Mouse (Mus musculus) stomach, postnatal 0 days (tissue): ENCODE data around the gene Cfap206. TPM values are rescaled to one million over a fixed set of nuclear protein-coding genes. Genes with fewer than 3 reads are reported as not detected.
"Not testable (repeated sequence)": the region's sequence is repeated elsewhere in the genome, so short reads cannot be mapped to it uniquely, and the experiment has no call there.

ENCODE experiments used
- ATAC-seq: fragments of 200-750 bp; cut with Nextera tagmentation; 2 replicates; pipeline ENCODE4 v1.8.0; 2017; ENCODE audit not compliant: low FRiP score, low TSS enrichment
- DNase-seq: peaks from one replicate; pipeline ENCODE4 v3.0.0-alpha.2; 2016; ENCODE audit warnings: low spot score
- H3K27ac ChIP-seq: fragments of 300-500 bp; sonication (generic); replicated peaks from 2 replicates; pipeline ENCODE4 v1.5.1; 2014; ENCODE audit warnings: mild to moderate bottlenecking, control low read depth
- H3K27me3 ChIP-seq: fragments of 300-500 bp; sonication (generic); 2 replicates; pipeline ENCODE4 v1.6.1; 2014; ENCODE audit warnings: low read length; ENCODE audit not compliant: control insufficient read depth, insufficient read depth
- H3K36me3 ChIP-seq: fragments of 300-500 bp; sonication (generic); 2 replicates; pipeline ENCODE4 v1.6.1; 2014; ENCODE audit warnings: low read length, mixed read lengths; ENCODE audit not compliant: control insufficient read depth, insufficient read depth
- H3K4me1 ChIP-seq: fragments of 300-500 bp; sonication (generic); replicated peaks from 2 replicates; pipeline ENCODE4 v1.6.1; 2014; ENCODE audit warnings: antibody characterized with exemption; ENCODE audit not compliant: control insufficient read depth, insufficient read depth
- H3K4me2 ChIP-seq: fragments of 300-500 bp; sonication (generic); replicated peaks from 2 replicates; pipeline ENCODE4 v1.6.1; 2014; ENCODE audit warnings: low read depth, mild to moderate bottlenecking, control low read depth, moderate library complexity
- H3K4me3 ChIP-seq: fragments of 300-500 bp; sonication (generic); 2 replicates; pipeline ENCODE4 v1.5.1; 2014; ENCODE audit warnings: low read depth, low read length, control low read depth
- H3K9ac ChIP-seq: fragments of 300-500 bp; sonication (generic); 2 replicates; pipeline ENCODE4 v1.6.1; 2014; ENCODE audit warnings: mild to moderate bottlenecking, low read length, control low read depth, mixed read lengths
- H3K9me3 ChIP-seq: fragments of 300-500 bp; sonication (generic); 2 replicates; pipeline ENCODE4 v1.6.1; 2016; ENCODE audit warnings: low read length; ENCODE audit not compliant: control insufficient read depth
- CTCF ChIP-seq: IDR thresholded peaks from 2 replicates; pipeline ENCODE4 v1.5.1; 2016; ENCODE audit warnings: antibody characterized with exemption, low read depth, mild to moderate bottlenecking, moderate library complexity
- EP300 ChIP-seq: optimal IDR thresholded peaks from 2 replicates; pipeline ENCODE3; 2016; ENCODE audit warnings: antibody characterized with exemption
- WGBS: fragments of 180-500 bp; shearing (Covaris S2); extraction: QIAGEN DNeasy Blood & Tissue Kit; methylation state at CpG from one replicate; pipeline ENCODE4 v1.1.7; 2014; 5-methylcytosine and 5-hydroxymethylcytosine counted together
- polyA plus RNA-seq: library from polyadenylated mRNA; unstranded; fragments of >200 nt; fragmentation: Nextera tagmentation; extraction: Ambion mirVana; gene quantifications from 2 replicates; pipeline ENCODE4 v1.2.1, GENCODE M21; 2015

Gene Cfap206
- polyA plus RNA-seq, 1 experiment from 2014 or later, result 0.59 TPM

DNA sequence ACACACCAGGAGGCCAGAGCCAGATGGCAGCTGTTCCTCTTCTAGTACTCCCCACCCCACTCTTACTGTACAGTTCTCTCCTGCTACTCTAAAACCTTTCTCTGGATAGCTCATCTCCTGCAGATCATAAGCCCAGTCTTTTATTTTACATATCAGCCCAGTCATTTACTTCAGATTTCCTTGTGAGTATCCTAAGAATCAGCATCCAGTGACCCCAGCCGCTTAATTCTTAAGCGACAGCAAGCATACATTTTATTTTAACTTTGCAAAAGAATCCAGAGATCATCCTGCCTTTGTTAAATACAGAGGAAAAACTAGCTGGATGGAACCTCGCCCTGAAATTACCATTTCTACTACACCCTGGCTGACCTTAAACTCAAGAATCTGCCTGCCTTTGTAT, 4.5 kb upstream of the Cfap206 start:
- H3K27me3 ChIP-seq, result no peaks in the 10 kb centered on the region
- ATAC-seq (no peak), DNase-seq (no peak)
- H3K4me2 ChIP-seq, result no peak overlapping the region
- TF ChIP-seq CTCF (no peak), EP300 (no peak)
- WGBS, result 67% methylated on average over 3 of the region's 3 CpGs
- H3K36me3 ChIP-seq, result no peaks in the 10 kb centered on the region
- no peaks in the 10 kb centered on the region for H3K9me3 ChIP-seq
- H3K4me3 ChIP-seq, result no peak overlapping the region
- no peak overlapping the region for H3K27ac ChIP-seq
- no peaks in the 10 kb centered on the region for H3K4me1 ChIP-seq
- no peak overlapping the region for H3K9ac ChIP-seq

- H3K9ac ChIP-seq, H3K36me3 ChIP-seq, DNase-seq, H3K4me1 ChIP-seq, H3K4me2 ChIP-seq, H3K27me3 ChIP-seq, H3K4me3 ChIP-seq, ATAC-seq, H3K27ac ChIP-seq, H3K9me3 ChIP-seq: not testable (repeated sequence)
- WGBS, result 15% methylated on average over 2 of the region's 2 CpGs
- TF ChIP-seq CTCF, result peak; percentile 60
Observed at GRCm38 (mm10) chr4:34733415-34733814, 3.4 kb upstream of the Cfap206 start.

DNA sequence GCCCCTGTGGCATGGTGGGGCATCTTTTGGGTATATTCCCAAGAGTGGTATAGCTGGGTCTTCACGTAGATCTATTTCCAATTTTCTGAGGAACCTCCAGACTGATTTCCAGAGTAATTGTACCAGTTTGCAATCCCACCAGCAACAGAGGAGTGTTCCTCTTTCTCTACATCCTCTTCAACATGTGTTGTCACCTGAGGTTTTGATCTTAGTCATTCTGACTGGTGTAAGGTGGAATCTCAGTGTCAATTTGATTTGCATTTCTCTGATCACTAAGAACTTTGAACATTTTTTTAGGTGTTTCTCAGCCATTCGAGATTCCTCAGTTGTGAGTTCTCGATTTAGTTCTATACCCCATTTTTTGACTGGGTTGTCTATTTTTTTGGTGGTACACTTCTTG, 4.3 kb downstream of the Cfap206 start:
- WGBS, result 89% methylated on average over 3 of the region's 3 CpGs
- not testable (repeated sequence) for H3K27me3 ChIP-seq, H3K27ac ChIP-seq, ATAC-seq, DNase-seq, H3K4me1 ChIP-seq, H3K4me2 ChIP-seq, H3K9ac ChIP-seq, H3K36me3 ChIP-seq, H3K9me3 ChIP-seq, H3K4me3 ChIP-seq

DNA sequence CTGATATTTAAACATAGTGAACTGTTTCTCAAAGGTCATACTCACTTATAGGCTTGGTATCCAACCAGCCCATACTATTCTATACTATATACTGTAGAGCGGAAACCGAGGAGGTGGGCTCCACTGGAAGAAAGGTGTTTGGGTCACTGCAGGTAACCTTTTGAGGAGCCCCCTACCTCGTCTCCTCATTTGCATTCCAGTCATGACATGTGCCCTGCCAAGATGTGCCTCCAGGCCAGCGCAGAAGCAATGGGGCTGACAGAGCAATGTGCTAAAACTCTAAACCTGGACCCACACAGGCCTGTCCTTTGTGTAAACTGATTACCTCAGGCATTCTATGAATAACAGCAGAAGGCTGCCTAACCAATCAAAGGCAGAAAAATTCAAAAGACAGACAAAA, 5.7 kb downstream of the Cfap206 start:
- H3K4me2 ChIP-seq, result no peak overlapping the region
- no peaks in the 10 kb centered on the region for H3K4me1 ChIP-seq
- no peak overlapping the region for H3K27ac ChIP-seq
- TF ChIP-seq CTCF, result no peak
- no peak for TF ChIP-seq EP300
- no peak for ATAC-seq
- no peak for DNase-seq
- H3K9ac ChIP-seq, result no peak overlapping the region
- 63% methylated on average over 4 of the region's 4 CpGs for WGBS
- no peak overlapping the region for H3K4me3 ChIP-seq
- no peaks in the 10 kb centered on the region for H3K27me3 ChIP-seq
- peaks cover 5% of the 10 kb centered on the region; the same call in 1 of the 2 replicates for H3K9me3 ChIP-seq
- H3K36me3 ChIP-seq, result no peaks in the 10 kb centered on the region

GRCm38 (mm10) chr4:34723186-34723585, 6.8 kb downstream of the Cfap206 start:
- WGBS, result 61% methylated on average over 4 of the region's 4 CpGs
- no peak for ATAC-seq
- no peak for TF ChIP-seq EP300
- no peak for TF ChIP-seq CTCF

DNA sequence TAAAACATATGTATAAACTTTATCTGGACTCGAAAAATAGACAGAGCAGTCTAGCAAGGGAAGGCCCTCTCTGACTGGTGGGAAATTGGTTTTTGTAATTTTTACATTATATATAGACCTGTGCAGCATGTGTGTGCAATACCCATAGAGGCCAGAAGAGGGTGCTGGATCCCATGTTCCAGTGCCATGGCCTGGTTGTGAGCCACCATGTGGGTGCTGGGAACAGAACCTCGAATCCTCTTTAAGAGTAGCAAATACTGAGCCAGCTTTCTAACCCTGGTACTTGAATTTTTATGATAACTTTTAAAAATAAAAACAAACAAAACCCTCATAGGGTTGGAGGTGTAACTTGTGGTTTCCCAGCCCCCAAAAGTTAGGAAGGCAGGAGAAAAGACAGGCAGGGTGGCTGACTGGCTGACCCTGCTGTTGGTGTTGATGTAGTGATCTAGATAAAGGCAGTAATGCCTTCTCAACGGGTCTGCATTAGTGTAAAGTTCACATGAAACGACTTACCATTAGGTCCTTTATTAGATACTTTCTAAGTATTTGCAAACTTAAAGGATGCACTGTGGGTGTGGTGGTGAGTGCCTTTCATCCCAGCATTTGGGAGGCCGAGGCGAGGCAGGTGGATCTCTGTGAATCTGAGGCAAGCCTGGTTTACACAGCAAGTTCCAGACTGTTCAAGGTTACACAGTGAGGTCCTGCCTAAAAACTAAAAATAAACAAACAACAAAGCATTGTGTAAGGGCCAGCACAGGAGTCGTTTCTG, 9.7 kb downstream of the Cfap206 start:
- TF ChIP-seq EP300, result no peak
- TF ChIP-seq CTCF, result peak; percentile 27; the same call in 1 of the 2 replicates
- DNase-seq, result no peak
- Histone ChIP-seq H3K4me1 (no peaks in the 10 kb centered on the region), H3K9ac (no peak overlapping the region), H3K27me3 (no peaks in the 10 kb centered on the region), H3K27ac (no peak overlapping the region), H3K4me2 (no peak overlapping the region), H3K4me3 (no peak overlapping the region), H3K36me3 (no peaks in the 10 kb centered on the region), H3K9me3 (peaks cover 5% of the 10 kb centered on the region; the same call in 1 of the 2 replicates)
- 90% methylated on average over 7 of the region's 7 CpGs for WGBS
- no peak for ATAC-seq

More at GRCm38 (mm10) chr4:34723186-34723585, 6.8 kb downstream of the Cfap206 start:
- H3K27ac ChIP-seq, result no peak overlapping the region
- peaks cover 5% of the 10 kb centered on the region; the same call in 1 of the 2 replicates for H3K9me3 ChIP-seq
- no peak overlapping the region for H3K9ac ChIP-seq
- no peaks in the 10 kb centered on the region for H3K36me3 ChIP-seq
- no peaks in the 10 kb centered on the region for H3K4me1 ChIP-seq
- H3K27me3 ChIP-seq, result no peaks in the 10 kb centered on the region
- DNase-seq, result no peak
- no peak overlapping the region for H3K4me2 ChIP-seq
- no peak overlapping the region for H3K4me3 ChIP-seq
